ENCODE assay signal across 30 mouse cellular contexts in genomic region chr3:143565067-143565466, GRCm38 (mm10).
"Had no signal": no experiment of that assay in that cellular context is flagged by ENCODE, and none has a peak within 500 bp of the region (broad histone marks: within the 10 kb centered on the region; RNA-seq: fewer than 3 reads in every experiment).

No protein-coding gene starts in this region.

- H3K4me2 ChIP-seq: heart, embryonic 11.5 days; heart, embryonic 12.5 days; heart, embryonic 13.5 days; heart, embryonic 15.5 days; hindbrain, embryonic 12.5 days; hindbrain, embryonic 13.5 days; hindbrain, embryonic 14.5 days; hindbrain, embryonic 15.5 days; intestine, embryonic 15.5 days; kidney, embryonic 15.5 days had no signal

- H3K27ac ChIP-seq: heart, embryonic 13.5 days; heart, embryonic 15.5 days; hindbrain, embryonic 10.5 days; hindbrain, embryonic 12.5 days; hindbrain, embryonic 13.5 days; hindbrain, embryonic 14.5 days; hindbrain, embryonic 15.5 days; hindbrain, postnatal 0 days; intestine, embryonic 15.5 days; kidney, embryonic 15.5 days; kidney, postnatal 0 days; layer of hippocampus, adult 2 months; left cerebral cortex, adult 2 months had no signal

- H3K4me1 ChIP-seq: heart, embryonic 12.5 days; heart, embryonic 13.5 days; heart, embryonic 15.5 days; hindbrain, embryonic 15.5 days; intestine, embryonic 15.5 days had no signal

- DNase-seq: heart, postnatal 10 days; heart, postnatal 36 days; heart, postnatal 4 days; kidney, adult 11 months; kidney, adult 18-20 months; kidney, adult 2 months; kidney, adult 8-10 months; kidney, adult 9 months; kidney, postnatal 10 days; kidney, postnatal 14 days; kidney, postnatal 25 days; kidney, postnatal 36 days; kidney, postnatal 4 days; layer of hippocampus, adult 9-11 months; layer of hippocampus, postnatal 36 days had no signal

- H3K4me3 ChIP-seq: heart, embryonic 12.5 days; heart, embryonic 13.5 days; heart, embryonic 15.5 days; hindbrain, embryonic 10.5 days; hindbrain, embryonic 12.5 days; hindbrain, embryonic 13.5 days; hindbrain, embryonic 15.5 days; intestine, embryonic 15.5 days; kidney, embryonic 15.5 days; layer of hippocampus, adult 2 months; left cerebral cortex, adult 2 months had no signal

- H3K36me3 ChIP-seq: heart, embryonic 12.5 days; heart, embryonic 13.5 days; heart, embryonic 15.5 days; hindbrain, embryonic 10.5 days; hindbrain, embryonic 12.5 days; hindbrain, embryonic 13.5 days; hindbrain, embryonic 15.5 days; intestine, embryonic 15.5 days; kidney, embryonic 15.5 days had no signal

- H3K9me3 ChIP-seq: heart, embryonic 12.5 days; heart, embryonic 13.5 days; heart, embryonic 15.5 days; hindbrain, embryonic 10.5 days; hindbrain, embryonic 12.5 days; hindbrain, embryonic 13.5 days; hindbrain, embryonic 15.5 days; intestine, embryonic 15.5 days; kidney, embryonic 15.5 days had no signal

- H3K27me3 ChIP-seq: heart, embryonic 12.5 days; heart, embryonic 13.5 days; heart, embryonic 15.5 days; hindbrain, embryonic 12.5 days; hindbrain, embryonic 13.5 days; hindbrain, embryonic 15.5 days; intestine, embryonic 15.5 days; kidney, embryonic 15.5 days had no signal

- H3K9ac ChIP-seq: heart, embryonic 12.5 days; heart, embryonic 13.5 days; heart, embryonic 15.5 days; hindbrain, embryonic 12.5 days; hindbrain, embryonic 13.5 days; hindbrain, embryonic 14.5 days; hindbrain, embryonic 15.5 days; intestine, embryonic 15.5 days; kidney, embryonic 15.5 days had no signal
